Mouse (Mus musculus): ENCODE results near the gene Gdpd5. TPM values are rescaled to one million over a fixed set of nuclear protein-coding genes. Genes with fewer than 3 reads are reported as not detected.

Gdpd5 gene
- polyA plus RNA-seq, 1 experiment from 2014 or later, result 20.8 TPM

GRCm38 (mm10) chr7:99352526-99353400, 28.5 kb upstream of the Gdpd5 start, which contains the start of gene Serpinh1:
Serpinh1 (minus strand) TSS chr7:99353239.
- Histone ChIP-seq H3K27ac (peak within 1 kb of the TSS; percentile 100), H3K4me3 (peak within 1 kb of the TSS; percentile 81), H3K27me3 (no peaks in the 10 kb centered on the region), H3K9ac (peak within 1 kb of the TSS; percentile 93), H3K36me3 (peaks cover 18% of the 10 kb centered on the region), H3K9me3 (replicated peaks) (no peaks in the 10 kb centered on the region), H3K4me1 (replicated peaks) (peaks cover 79% of the 10 kb centered on the region), H3K4me2 (peak within 1 kb of the TSS; percentile 88)
- under 1% methylated on average over 34 of the region's 35 CpGs for WGBS
- peak; percentile 81 for ATAC-seq (replicated peaks; ENCODE audit: insufficient number of reproducible peaks, insufficient read depth, low FRiP score, low read depth)

- ATAC-seq (replicated peaks; ENCODE audit: insufficient number of reproducible peaks, insufficient read depth, low FRiP score, low read depth), result peak; percentile 26
- Histone ChIP-seq H3K4me1 (replicated peaks) (peaks cover 63% of the 10 kb centered on the region), H3K9ac (peak overlapping the region; percentile 49), H3K9me3 (replicated peaks) (no peaks in the 10 kb centered on the region), H3K27ac (peak overlapping the region; percentile 100), H3K36me3 (no peaks in the 10 kb centered on the region; the same call in 1 of the 2 replicates), H3K4me2 (peak overlapping the region; percentile 63), H3K27me3 (no peaks in the 10 kb centered on the region), H3K4me3 (peak overlapping the region; percentile 32)
- WGBS, result 11% methylated on average over 7 of the region's 7 CpGs
Observed at GRCm38 (mm10) chr7:99355731-99356131, 25.5 kb upstream of the Gdpd5 start.

- H3K27ac ChIP-seq, result peak overlapping the region; percentile 100
- no peaks in the 10 kb centered on the region for H3K27me3 ChIP-seq
- peaks cover 63% of the 10 kb centered on the region for H3K4me1 ChIP-seq (replicated peaks)
- H3K4me2 ChIP-seq, result peak overlapping the region; percentile 63
- no peaks in the 10 kb centered on the region for H3K36me3 ChIP-seq
- peak; percentile 27 for ATAC-seq (replicated peaks; ENCODE audit: insufficient number of reproducible peaks, insufficient read depth, low FRiP score, low read depth)
- WGBS, result 13% methylated on average over 9 of the region's 9 CpGs
- H3K4me3 ChIP-seq, result peak overlapping the region; percentile 32
- peak overlapping the region; percentile 49 for H3K9ac ChIP-seq
- no peaks in the 10 kb centered on the region for H3K9me3 ChIP-seq (replicated peaks)
Observed at GRCm38 (mm10) chr7:99356244-99356930, 24.8 kb upstream of the Gdpd5 start.

GRCm38 (mm10) chr7:99357201-99357600, 24.0 kb upstream of the Gdpd5 start:
- H3K9ac ChIP-seq, result no peak overlapping the region
- peak overlapping the region; percentile 63 for H3K4me2 ChIP-seq
- no peak for ATAC-seq (replicated peaks; ENCODE audit: insufficient number of reproducible peaks, insufficient read depth, low FRiP score, low read depth)
- H3K27ac ChIP-seq, result peak overlapping the region; percentile 100
- H3K36me3 ChIP-seq, result no peaks in the 10 kb centered on the region
- peaks cover 63% of the 10 kb centered on the region for H3K4me1 ChIP-seq (replicated peaks)
- H3K9me3 ChIP-seq (replicated peaks), result no peaks in the 10 kb centered on the region
- WGBS, result 29% methylated on average over 7 of the region's 7 CpGs
- H3K4me3 ChIP-seq, result no peak overlapping the region
- H3K27me3 ChIP-seq, result no peaks in the 10 kb centered on the region

- Histone ChIP-seq H3K4me3 (no peak overlapping the region), H3K4me2 (no peak overlapping the region), H3K36me3 (no peaks in the 10 kb centered on the region), H3K4me1 (replicated peaks) (peaks cover 60% of the 10 kb centered on the region), H3K9me3 (replicated peaks) (no peaks in the 10 kb centered on the region), H3K9ac (no peak overlapping the region), H3K27ac (no peak overlapping the region), H3K27me3 (no peaks in the 10 kb centered on the region)
- 86% methylated on average over 8 of the region's 8 CpGs for WGBS
- no peak for ATAC-seq (replicated peaks; ENCODE audit: insufficient number of reproducible peaks, insufficient read depth, low FRiP score, low read depth)
Observed at GRCm38 (mm10) chr7:99358371-99358770, 22.8 kb upstream of the Gdpd5 start.

GRCm38 (mm10) chr7:99360021-99360802, 21.0 kb upstream of the Gdpd5 start:
- no peak overlapping the region for H3K4me3 ChIP-seq

GRCm38 (mm10) chr7:99360803-99361414, 20.3 kb upstream of the Gdpd5 start:
- peak overlapping the region; percentile 21 for H3K4me2 ChIP-seq
- H3K27ac ChIP-seq, result peak overlapping the region; percentile 94
- no peaks in the 10 kb centered on the region for H3K27me3 ChIP-seq
- peaks cover 42% of the 10 kb centered on the region for H3K4me1 ChIP-seq (replicated peaks)
- H3K9me3 ChIP-seq (replicated peaks), result no peaks in the 10 kb centered on the region
- H3K36me3 ChIP-seq, result no peaks in the 10 kb centered on the region
- H3K9ac ChIP-seq, result peak overlapping the region; percentile 33
- 40% methylated on average over 8 of the region's 8 CpGs for WGBS
- H3K4me3 ChIP-seq, result no peak overlapping the region
- no peak for ATAC-seq (replicated peaks; ENCODE audit: insufficient number of reproducible peaks, insufficient read depth, low FRiP score, low read depth)

More at GRCm38 (mm10) chr7:99360021-99360802, 21.0 kb upstream of the Gdpd5 start:
- WGBS, result 16% methylated on average over 10 of the region's 10 CpGs
- peak; percentile 90 for ATAC-seq (replicated peaks; ENCODE audit: insufficient number of reproducible peaks, insufficient read depth, low FRiP score, low read depth)
- peak overlapping the region; percentile 94 for H3K27ac ChIP-seq
- peak overlapping the region; percentile 21 for H3K4me2 ChIP-seq
- H3K36me3 ChIP-seq, result no peaks in the 10 kb centered on the region
- H3K9ac ChIP-seq, result peak overlapping the region; percentile 41
- no peaks in the 10 kb centered on the region for H3K9me3 ChIP-seq (replicated peaks)
- H3K27me3 ChIP-seq, result no peaks in the 10 kb centered on the region
- H3K4me1 ChIP-seq (replicated peaks), result peaks cover 48% of the 10 kb centered on the region

GRCm38 (mm10) chr7:99362137-99362536, 19.1 kb upstream of the Gdpd5 start:
- Histone ChIP-seq H3K4me2 (no peak overlapping the region), H3K27ac (no peak overlapping the region), H3K36me3 (no peaks in the 10 kb centered on the region), H3K9ac (no peak overlapping the region), H3K9me3 (replicated peaks) (no peaks in the 10 kb centered on the region), H3K4me3 (no peak overlapping the region), H3K27me3 (no peaks in the 10 kb centered on the region), H3K4me1 (replicated peaks) (peaks cover 30% of the 10 kb centered on the region)
- WGBS, result 81% methylated on average over 2 of the region's 2 CpGs
- no peak for ATAC-seq (replicated peaks; ENCODE audit: insufficient number of reproducible peaks, insufficient read depth, low FRiP score, low read depth)

- no peak overlapping the region for H3K27ac ChIP-seq
- ATAC-seq (replicated peaks; ENCODE audit: insufficient number of reproducible peaks, insufficient read depth, low FRiP score, low read depth), result no peak
- H3K9ac ChIP-seq, result no peak overlapping the region
- peaks cover 16% of the 10 kb centered on the region for H3K4me1 ChIP-seq (replicated peaks)
- no peaks in the 10 kb centered on the region for H3K27me3 ChIP-seq
- no peaks in the 10 kb centered on the region for H3K36me3 ChIP-seq
- WGBS, result under 1% methylated on average over 5 of the region's 5 CpGs
- H3K4me3 ChIP-seq, result no peak overlapping the region
- no peak overlapping the region for H3K4me2 ChIP-seq
- H3K9me3 ChIP-seq (replicated peaks), result no peaks in the 10 kb centered on the region
Observed at GRCm38 (mm10) chr7:99365069-99365468, 16.1 kb upstream of the Gdpd5 start.

GRCm38 (mm10) chr7:99366716-99367115, 14.5 kb upstream of the Gdpd5 start:
- no peak overlapping the region for H3K9ac ChIP-seq
- 64% methylated on average over 6 of the region's 6 CpGs for WGBS

More at GRCm38 (mm10) chr7:99366716-99367115, 14.5 kb upstream of the Gdpd5 start:
- no peak overlapping the region for H3K4me2 ChIP-seq
- ATAC-seq (replicated peaks; ENCODE audit: insufficient number of reproducible peaks, insufficient read depth, low FRiP score, low read depth), result no peak
- no peaks in the 10 kb centered on the region for H3K9me3 ChIP-seq (replicated peaks)
- peaks cover 6% of the 10 kb centered on the region; the same call in 1 of the 2 replicates for H3K4me1 ChIP-seq (replicated peaks)
- H3K4me3 ChIP-seq, result no peak overlapping the region
- no peaks in the 10 kb centered on the region for H3K27me3 ChIP-seq
- H3K27ac ChIP-seq, result no peak overlapping the region
- H3K36me3 ChIP-seq, result no peaks in the 10 kb centered on the region

Data from heart, embryonic 15.5 days (tissue).